Mouse (Mus musculus) testis, adult 2 months (tissue): Measurements from ENCODE around the gene Krit1. TPM values are rescaled to one million over a fixed set of nuclear protein-coding genes. Genes with fewer than 3 reads are reported as not detected.

Source experiments
- H3K27ac ChIP-seq: fragments of 200-500 bp; 2 replicates; pipeline ENCODE4 v1.5.1; 2012; ENCODE audit warnings: low read depth, low read length; ENCODE audit not compliant: control insufficient read depth, insufficient read depth
- H3K27me3 ChIP-seq: fragments of 200-500 bp; 2 replicates; pipeline ENCODE4 v1.6.1; 2012; ENCODE audit warnings: mild to moderate bottlenecking, low read length, moderate library complexity; ENCODE audit not compliant: control insufficient read depth, insufficient read depth
- H3K36me3 ChIP-seq: fragments of 200-500 bp; 2 replicates; pipeline ENCODE4 v1.6.1; 2012; ENCODE audit warnings: mild to moderate bottlenecking, low read length; ENCODE audit not compliant: control insufficient read depth, insufficient read depth
- H3K4me1 ChIP-seq: fragments of 200-500 bp; 2 replicates; pipeline ENCODE4 v1.6.1; 2012; ENCODE audit warnings: low read length; ENCODE audit not compliant: control insufficient read depth, insufficient read depth
- H3K4me3 ChIP-seq: fragments of 200-500 bp; 2 replicates; pipeline ENCODE4 v1.5.1; 2012; ENCODE audit warnings: low read depth, mild to moderate bottlenecking, low read length, moderate library complexity, mixed read lengths; ENCODE audit not compliant: control insufficient read depth
- CTCF ChIP-seq: fragments of 200-500 bp; IDR thresholded peaks from 2 replicates; pipeline ENCODE4 v1.5.1; 2012; ENCODE audit warnings: low read depth, mild to moderate bottlenecking, inconsistent platforms, low read length, moderate library complexity; ENCODE audit not compliant: control insufficient read depth, insufficient read depth, insufficient replicate concordance
- POLR2A ChIP-seq: fragments of 200-500 bp; IDR thresholded peaks from 2 replicates; pipeline ENCODE4 v1.6.1; 2012; ENCODE audit warnings: low read depth, mild to moderate bottlenecking, inconsistent platforms, low read length, moderate library complexity; ENCODE audit not compliant: control insufficient read depth
- polyA plus RNA-seq: library from polyadenylated mRNA; depleted of rRNA; stranded (reverse); fragments of >200 nt; gene quantifications from 2 replicates; pipeline ENCODE4 v1.2.3, GENCODE M21; 2012; rRNA removed

The Krit1 gene
- 10.0 and 11.9 TPM in 2 replicates for polyA plus RNA-seq

- Histone ChIP-seq H3K27ac (peak within 1 kb of the TSS; percentile 91), H3K27me3 (no peaks in the 10 kb centered on the region)
- peak; percentile 65 for TF ChIP-seq POLR2A
- TF ChIP-seq CTCF: no peak
Measured at GRCm38 (mm10) chr5:3802433-3803291, at the start of gene Krit1, which contains the start of gene Ankib1. TSS of gene Krit1 (plus strand) at chr5:3803184. TSS of gene Ankib1 (minus strand) at chr5:3802925.

DNA sequence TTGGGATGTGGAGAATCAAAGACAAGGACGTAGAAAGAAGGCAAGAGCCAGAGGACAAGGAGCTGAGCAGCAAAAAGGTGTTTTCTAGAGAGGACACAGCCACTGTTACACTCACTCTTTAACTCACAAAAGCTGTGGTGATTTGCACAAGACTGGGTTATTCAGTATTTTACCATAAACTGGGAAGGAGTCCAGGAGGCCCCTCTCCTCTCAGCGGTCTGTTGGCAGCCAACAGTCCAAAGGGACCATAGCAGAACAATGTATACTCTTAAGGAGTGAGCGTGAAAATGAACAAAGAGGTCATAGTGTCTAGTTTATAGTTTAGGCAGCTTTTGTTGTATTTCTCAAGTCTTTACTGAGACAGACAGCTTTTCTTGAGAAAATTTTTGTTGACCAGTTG, 31.5 kb upstream of the Krit1 start:
- Histone ChIP-seq H3K4me1 (no peaks in the 10 kb centered on the region), H3K27me3 (no peaks in the 10 kb centered on the region), H3K4me3 (no peak overlapping the region), H3K27ac (peak overlapping the region; percentile 8; the same call in 1 of the 2 replicates), H3K36me3 (no peaks in the 10 kb centered on the region)
- TF ChIP-seq CTCF (no peak), POLR2A (no peak)

More at GRCm38 (mm10) chr5:3802433-3803291, at the start of gene Krit1, which contains the start of gene Ankib1:
- Histone ChIP-seq H3K36me3 (no peaks in the 10 kb centered on the region), H3K4me3 (peak within 1 kb of the TSS; percentile 95), H3K4me1 (peaks cover 2% of the 10 kb centered on the region)

- no peak for TF ChIP-seq CTCF
- no peak for TF ChIP-seq POLR2A
- no peaks in the 10 kb centered on the region for H3K27me3 ChIP-seq
- no peaks in the 10 kb centered on the region for H3K4me1 ChIP-seq
- H3K36me3 ChIP-seq: no peaks in the 10 kb centered on the region
- no peak overlapping the region for H3K27ac ChIP-seq
- no peak overlapping the region for H3K4me3 ChIP-seq
Measured at GRCm38 (mm10) chr5:3772017-3772416, 31.0 kb upstream of the Krit1 start.

GRCm38 (mm10) chr5:3782670-3783069, 20.3 kb upstream of the Krit1 start:
- no peak overlapping the region for H3K4me3 ChIP-seq
- H3K36me3 ChIP-seq: no peaks in the 10 kb centered on the region
- no peak; the same call in 1 of the 2 replicates for TF ChIP-seq CTCF
- TF ChIP-seq POLR2A: no peak
- H3K4me1 ChIP-seq: no peaks in the 10 kb centered on the region
- H3K27me3 ChIP-seq: no peaks in the 10 kb centered on the region
- H3K27ac ChIP-seq: no peak overlapping the region

DNA sequence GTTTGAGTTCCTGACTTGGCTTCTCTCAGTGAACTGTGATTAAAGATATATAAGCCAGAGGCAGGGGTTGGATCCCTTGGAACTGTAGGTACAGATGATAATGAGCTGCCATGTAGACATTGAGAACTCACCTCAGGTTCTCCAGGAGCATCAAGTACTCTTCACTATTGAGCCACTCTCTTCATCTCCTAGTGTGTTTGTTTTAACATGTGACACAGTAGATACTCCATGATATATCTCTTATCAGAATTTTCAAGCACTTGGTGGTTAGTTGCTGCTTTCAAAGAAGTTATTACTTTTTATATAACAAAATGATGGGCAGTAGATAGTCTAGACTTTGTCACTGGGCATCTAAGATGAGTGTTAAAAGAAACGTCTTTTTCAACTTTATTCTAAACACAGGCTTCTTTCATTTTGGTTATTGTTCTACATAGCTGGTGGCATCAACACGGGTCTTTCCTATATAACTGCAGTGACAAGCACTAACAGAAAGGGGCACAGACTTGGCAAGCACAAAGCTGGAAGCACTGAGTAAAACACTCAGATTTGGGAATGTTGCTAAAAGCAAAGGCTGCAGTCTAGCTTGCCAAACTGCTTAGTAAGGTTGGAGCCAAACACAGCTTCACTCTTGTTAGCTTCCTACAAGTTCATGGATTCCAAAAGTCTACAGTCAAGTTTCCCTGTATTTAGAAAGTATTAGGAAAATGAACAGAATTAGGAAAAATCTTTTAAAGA, 18.9 kb upstream of the Krit1 start:
- no peak overlapping the region for H3K27ac ChIP-seq
- no peak overlapping the region for H3K4me3 ChIP-seq
- H3K36me3 ChIP-seq: no peaks in the 10 kb centered on the region
- TF ChIP-seq CTCF (no peak), POLR2A (no peak)
- no peaks in the 10 kb centered on the region for H3K4me1 ChIP-seq
- H3K27me3 ChIP-seq: no peaks in the 10 kb centered on the region

DNA sequence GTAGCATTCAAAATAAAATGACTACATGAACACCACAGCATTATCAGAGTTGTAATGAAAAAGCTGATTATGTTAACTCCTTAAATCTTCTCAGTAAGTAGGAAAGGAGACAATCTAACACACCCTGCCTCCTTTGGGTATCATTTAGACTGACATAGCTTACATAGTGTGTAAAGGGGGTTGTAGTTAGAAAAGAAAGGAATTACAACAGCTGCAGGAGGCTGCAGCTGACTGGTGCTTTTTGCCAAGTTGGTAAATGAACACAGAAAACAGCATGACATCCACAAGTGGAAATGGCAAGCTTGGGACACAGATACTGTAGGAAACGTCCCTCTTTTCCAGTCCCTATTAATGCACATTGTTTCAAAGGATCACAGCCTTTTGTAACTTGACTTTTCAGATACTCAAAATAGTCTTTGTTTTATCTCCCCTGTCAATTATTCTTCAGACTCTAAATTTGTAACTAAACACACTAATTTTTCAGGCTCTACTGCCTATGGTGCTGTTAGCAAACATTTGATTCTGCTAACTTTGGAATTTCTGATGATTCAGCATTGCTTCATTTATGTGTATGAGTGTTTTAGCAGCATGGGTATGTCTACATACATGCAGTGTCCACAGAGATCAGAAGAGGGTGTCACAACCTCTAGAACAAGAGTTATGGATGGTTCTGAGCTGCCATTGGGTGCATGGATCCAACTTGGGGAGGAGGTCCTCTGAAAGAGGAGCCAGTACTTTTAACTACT, 18.1 kb upstream of the Krit1 start:
- no peak for TF ChIP-seq CTCF
- TF ChIP-seq POLR2A: no peak
- Histone ChIP-seq H3K4me1 (no peaks in the 10 kb centered on the region), H3K4me3 (no peak overlapping the region), H3K27ac (no peak overlapping the region), H3K36me3 (no peaks in the 10 kb centered on the region), H3K27me3 (no peaks in the 10 kb centered on the region)
